Mouse (Mus musculus) heart, embryonic 10.5 days (tissue): Measurements from ENCODE around the gene Cpm. TPM values are rescaled to one million over a fixed set of nuclear protein-coding genes. Genes with fewer than 3 reads are reported as not detected.
"Not testable (repeated sequence)": the region's sequence is repeated elsewhere in the genome, so short reads cannot be mapped to it uniquely, and the experiment has no call there.

Experiments used
- DNase-seq: peaks from one replicate; pipeline ENCODE4 v3.0.0-alpha.2; 2017; ENCODE audit warnings: low spot score
- H3K27ac ChIP-seq: fragments of 300-500 bp; sonication (generic); 2 replicates; pipeline ENCODE4 v1.5.1; 2016; ENCODE audit warnings: mild to moderate bottlenecking
- H3K27me3 ChIP-seq: fragments of 300-500 bp; sonication (generic); 2 replicates; pipeline ENCODE4 v1.6.1; 2016; ENCODE audit warnings: mild to moderate bottlenecking; ENCODE audit not compliant: poor library complexity, insufficient read depth, severe bottlenecking
- H3K36me3 ChIP-seq: fragments of 300-500 bp; sonication (generic); 2 replicates; pipeline ENCODE4 v1.6.1; 2016; ENCODE audit warnings: mild to moderate bottlenecking, moderate library complexity
- H3K4me1 ChIP-seq: fragments of 300-500 bp; sonication (generic); 2 replicates; pipeline ENCODE4 v1.6.1; 2016; ENCODE audit warnings: mild to moderate bottlenecking
- H3K4me3 ChIP-seq: fragments of 300-500 bp; sonication (generic); 2 replicates; pipeline ENCODE4 v1.5.1; 2016; ENCODE audit warnings: mild to moderate bottlenecking, moderate library complexity
- H3K9me3 ChIP-seq: fragments of 300-500 bp; sonication (generic); 2 replicates; pipeline ENCODE4 v1.6.1; 2016; ENCODE audit warnings: mild to moderate bottlenecking, moderate library complexity
- WGBS: fragments of 180-500 bp; shearing (Covaris S2); methylation state at CpG from one replicate; pipeline ENCODE4 v1.1.7; 2016; 5-methylcytosine and 5-hydroxymethylcytosine counted together
- polyA plus RNA-seq: library from polyadenylated mRNA; unstranded; fragments of >200 nt; fragmentation: Nextera tagmentation; extraction: Ambion mirVana; gene quantifications from 2 replicates; pipeline ENCODE4 v1.2.1, GENCODE M21; 2016

The Cpm gene
- polyA plus RNA-seq, 1 experiment from 2014 or later = 28.3 TPM

DNA sequence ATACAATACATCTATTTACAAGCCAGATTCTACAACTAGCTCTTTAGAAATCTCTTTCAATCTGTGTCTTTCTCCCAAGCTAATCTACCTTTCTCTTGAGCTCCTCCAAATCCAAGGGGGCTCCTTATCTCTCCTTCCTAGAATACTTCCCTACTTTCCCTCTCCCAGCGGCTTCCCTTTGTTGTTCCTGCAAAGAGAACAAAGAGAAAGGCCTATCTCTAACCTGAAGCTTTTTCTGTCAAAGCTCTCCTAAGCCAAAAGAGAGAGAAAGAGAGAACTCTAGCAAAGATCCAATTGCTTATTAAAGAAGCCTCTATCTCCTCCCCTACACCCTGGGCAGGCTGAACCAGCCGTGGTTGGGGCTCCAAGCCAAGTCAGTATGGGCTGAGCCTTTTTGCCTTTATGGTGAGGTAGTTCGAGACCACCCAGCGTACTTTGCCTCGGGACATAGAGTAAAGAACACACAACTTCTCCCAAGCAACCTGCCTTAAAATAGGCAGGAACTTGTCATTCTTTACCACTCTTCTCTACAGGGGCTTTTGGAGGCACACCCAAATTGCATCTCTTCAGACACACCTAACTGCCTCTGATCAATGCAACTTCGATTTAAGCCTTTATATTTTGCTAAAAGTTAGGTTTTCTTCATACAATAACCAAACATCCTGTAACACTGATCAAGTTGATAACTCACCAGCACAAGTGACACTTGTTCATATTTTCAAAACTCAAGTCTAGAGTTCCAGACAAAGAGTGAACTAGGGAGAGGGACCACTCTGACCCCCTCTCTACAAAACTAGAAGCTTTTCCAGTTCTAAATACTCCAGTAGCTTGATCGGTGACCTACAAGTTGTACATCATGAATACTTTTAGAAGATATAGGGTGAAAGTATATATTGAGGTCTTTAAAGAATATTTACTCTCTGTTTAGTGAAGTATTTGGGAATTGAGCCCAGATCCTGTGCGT, 16.4 kb upstream of the Cpm start:
- no peak overlapping the region for H3K4me3 ChIP-seq
- no peak overlapping the region for H3K27ac ChIP-seq
- peaks cover 7% of the 10 kb centered on the region for H3K4me1 ChIP-seq
- no peak for DNase-seq
- no peaks in the 10 kb centered on the region for H3K27me3 ChIP-seq
- H3K36me3 ChIP-seq = no peaks in the 10 kb centered on the region
- H3K9me3 ChIP-seq = no peaks in the 10 kb centered on the region
- 66% methylated on average over 8 of the region's 8 CpGs for WGBS

DNA sequence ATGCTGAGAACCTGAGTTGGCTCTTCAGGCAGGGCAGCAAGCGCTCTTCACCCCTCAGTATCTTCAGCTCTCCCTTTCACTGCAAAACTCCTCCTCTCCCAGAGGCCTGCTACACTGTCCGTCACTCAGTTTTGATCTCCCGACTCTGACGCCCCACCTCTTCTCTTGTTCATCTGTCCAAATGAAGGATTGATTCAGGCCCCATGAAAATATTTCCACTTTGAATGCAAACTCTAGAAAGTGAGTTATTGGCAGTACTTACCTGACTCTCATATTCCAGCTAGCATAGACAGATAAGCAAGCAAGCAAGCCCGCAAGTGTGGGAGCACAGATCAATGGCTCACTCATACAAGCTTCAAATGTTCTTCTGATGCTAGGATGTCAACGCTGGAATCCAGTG, 15.3 kb upstream of the Cpm start:
- Histone ChIP-seq H3K9me3 (no peaks in the 10 kb centered on the region), H3K27ac (no peak overlapping the region), H3K4me3 (no peak overlapping the region), H3K27me3 (no peaks in the 10 kb centered on the region), H3K36me3 (no peaks in the 10 kb centered on the region), H3K4me1 (peaks cover 7% of the 10 kb centered on the region)
- WGBS = 71% methylated on average over 6 of the region's 6 CpGs
- DNase-seq = no peak

DNA sequence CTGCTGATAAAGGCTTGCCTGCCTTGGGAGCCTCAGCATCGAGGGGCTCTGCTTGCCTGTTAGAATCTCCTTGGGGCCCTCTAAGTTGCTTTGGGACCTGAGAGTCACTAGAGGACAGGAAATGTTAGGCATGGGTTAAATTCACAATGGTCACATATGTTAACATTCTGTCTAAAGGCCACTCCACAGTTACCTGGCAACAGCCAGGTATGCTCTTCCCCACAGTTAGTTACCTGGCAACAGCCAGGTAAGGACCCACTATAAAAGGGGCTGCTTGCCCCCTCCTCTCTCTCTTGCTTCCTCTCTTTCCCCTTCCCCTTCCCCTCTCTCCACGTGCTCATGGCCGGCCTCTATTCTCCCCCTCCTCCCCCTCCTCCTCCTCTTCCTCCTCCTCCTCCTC, 14.9 kb upstream of the Cpm start:
- no peaks in the 10 kb centered on the region for H3K9me3 ChIP-seq
- no peak for DNase-seq
- peaks cover 7% of the 10 kb centered on the region for H3K4me1 ChIP-seq
- no peaks in the 10 kb centered on the region for H3K27me3 ChIP-seq
- 70% methylated on average over 3 of the region's 3 CpGs for WGBS
- H3K4me3 ChIP-seq = no peak overlapping the region
- no peaks in the 10 kb centered on the region for H3K36me3 ChIP-seq
- no peak overlapping the region for H3K27ac ChIP-seq

DNA sequence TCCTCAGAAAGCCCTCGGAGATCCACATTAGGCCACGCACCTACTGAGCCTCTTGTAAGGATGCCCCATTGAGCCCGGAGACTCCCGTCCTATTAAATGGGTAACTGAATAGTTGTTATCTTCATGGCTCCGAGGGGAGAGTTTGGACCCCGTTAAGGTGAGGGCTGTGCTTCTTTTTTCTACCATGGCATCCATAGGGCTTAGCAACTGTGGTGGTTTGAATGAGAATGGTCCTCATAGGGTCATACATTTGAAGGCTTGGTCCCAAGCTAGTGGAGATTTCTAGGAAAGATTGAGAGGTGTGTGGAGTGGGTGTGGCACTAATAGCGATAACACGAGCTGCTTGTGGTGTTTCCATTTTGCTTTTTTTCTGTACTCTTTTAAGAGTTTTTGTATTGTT, 14.1 kb upstream of the Cpm start:
- Histone ChIP-seq H3K9me3 (no peaks in the 10 kb centered on the region), H3K27ac (no peak overlapping the region), H3K4me1 (peaks cover 7% of the 10 kb centered on the region), H3K36me3 (no peaks in the 10 kb centered on the region), H3K4me3 (no peak overlapping the region), H3K27me3 (no peaks in the 10 kb centered on the region)
- WGBS = 82% methylated on average over 8 of the region's 8 CpGs
- DNase-seq = no peak

DNA sequence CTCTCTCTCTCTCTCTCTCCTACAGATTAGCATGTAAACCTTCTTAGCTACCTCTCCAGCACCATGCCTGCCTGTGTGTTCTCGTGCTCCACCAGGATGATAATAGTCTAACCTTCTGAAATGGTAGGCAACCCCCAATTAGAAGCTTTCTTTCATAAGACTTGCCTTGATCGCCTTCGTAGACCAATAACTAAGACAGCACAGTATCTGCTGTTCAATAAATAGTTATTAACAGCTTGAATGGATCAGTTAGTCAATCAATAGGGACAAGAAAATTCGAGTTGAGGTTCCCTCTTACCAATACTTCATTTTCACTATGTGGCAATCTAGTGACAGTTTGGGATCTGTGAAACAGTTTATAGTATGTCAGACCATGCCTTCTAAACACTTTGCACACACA, 13.6 kb upstream of the Cpm start:
- no peak overlapping the region for H3K4me3 ChIP-seq
- H3K4me1 ChIP-seq = peaks cover 7% of the 10 kb centered on the region
- DNase-seq = no peak
- no peak overlapping the region for H3K27ac ChIP-seq
- WGBS = 70% methylated on average over 4 of the region's 4 CpGs
- no peaks in the 10 kb centered on the region for H3K36me3 ChIP-seq
- H3K9me3 ChIP-seq = no peaks in the 10 kb centered on the region
- no peaks in the 10 kb centered on the region for H3K27me3 ChIP-seq

DNA sequence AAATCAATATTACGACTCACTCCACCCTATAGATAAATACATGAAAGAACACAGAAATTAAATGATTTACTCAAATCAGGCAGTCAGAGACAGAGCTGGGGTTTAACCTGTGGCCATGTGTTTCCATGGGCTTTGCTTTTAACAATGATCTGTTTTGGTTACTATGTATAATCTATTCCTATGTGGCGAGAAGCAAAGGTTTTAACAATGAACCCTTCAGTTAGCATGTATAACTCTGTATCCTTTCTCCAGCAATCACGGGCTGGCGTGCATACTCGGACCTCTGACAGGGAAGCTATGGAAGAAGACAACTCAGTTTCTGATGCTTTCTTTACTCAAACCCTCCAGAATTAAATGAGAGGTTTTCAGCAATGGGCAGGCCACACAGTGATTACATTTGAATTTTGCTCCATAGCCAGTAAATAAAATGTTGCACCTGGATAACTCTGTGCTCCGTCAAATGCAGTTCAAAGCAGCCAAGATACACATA, 13.1 kb upstream of the Cpm start:
- no peak for DNase-seq
- Histone ChIP-seq H3K9me3 (no peaks in the 10 kb centered on the region), H3K27ac (no peak overlapping the region), H3K4me3 (no peak overlapping the region), H3K27me3 (no peaks in the 10 kb centered on the region), H3K36me3 (no peaks in the 10 kb centered on the region), H3K4me1 (peaks cover 7% of the 10 kb centered on the region)
- WGBS = 86% methylated on average over 6 of the region's 6 CpGs

DNA sequence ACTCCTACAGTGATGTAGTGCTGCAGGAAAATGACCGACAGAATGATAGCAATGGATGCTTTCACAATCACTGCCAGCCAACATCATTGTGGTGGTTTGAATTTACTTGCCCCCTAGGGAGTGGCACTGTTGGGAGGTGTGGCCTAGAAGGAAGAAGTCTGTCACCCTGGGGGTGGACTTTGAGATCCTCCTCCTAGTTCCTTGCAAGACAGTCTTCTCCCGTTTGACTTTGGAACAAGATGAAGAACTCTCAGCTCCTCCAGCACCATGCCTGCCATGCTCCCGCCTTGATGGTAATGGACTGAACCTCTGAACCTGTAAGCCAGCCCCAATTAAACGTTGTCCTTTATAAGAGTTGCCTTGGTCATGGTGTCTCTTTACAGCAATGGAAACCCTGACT, 12.5 kb upstream of the Cpm start:
- not testable (repeated sequence) for H3K36me3 ChIP-seq, H3K4me1 ChIP-seq, DNase-seq, H3K27ac ChIP-seq, H3K9me3 ChIP-seq, H3K4me3 ChIP-seq, H3K27me3 ChIP-seq
- WGBS = 73% methylated on average over 4 of the region's 4 CpGs

DNA sequence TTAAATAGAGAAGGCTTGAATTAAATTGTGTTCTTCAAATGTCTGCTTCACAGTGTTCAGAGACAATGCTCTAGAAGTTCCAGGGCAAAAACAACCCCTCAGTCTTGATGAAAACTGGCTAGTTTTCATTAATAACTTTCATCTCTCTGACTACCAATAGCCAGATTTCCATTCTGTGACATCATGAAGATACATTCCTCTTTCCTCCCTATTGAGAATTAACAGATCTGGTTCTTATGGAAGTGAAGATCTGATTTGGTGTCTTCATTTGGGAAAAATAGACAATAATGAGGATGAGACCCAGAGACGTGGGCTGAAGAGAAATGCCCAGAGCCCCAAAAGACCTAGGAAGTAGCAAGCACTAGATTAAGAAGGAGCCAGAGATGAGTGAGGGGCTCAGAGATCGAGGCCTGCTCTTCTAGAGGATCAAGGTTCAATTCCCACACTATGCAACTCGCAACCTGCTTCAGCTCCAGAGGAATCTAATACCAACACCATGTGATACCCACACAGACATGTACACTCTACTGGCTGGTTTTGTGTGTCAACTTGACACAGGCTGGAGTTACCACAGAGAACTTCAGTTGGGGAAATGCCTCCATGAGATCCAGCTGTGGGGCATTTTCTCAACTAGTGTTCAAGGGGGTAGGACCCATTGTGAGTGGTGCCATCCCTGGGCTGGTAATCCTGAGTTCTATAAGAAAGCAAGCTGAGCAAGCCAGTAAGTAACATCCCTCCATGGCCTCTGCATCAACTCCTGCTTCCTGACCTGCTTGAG, 11.5 kb upstream of the Cpm start:
- Histone ChIP-seq H3K27me3 (no peaks in the 10 kb centered on the region), H3K9me3 (no peaks in the 10 kb centered on the region), H3K4me1 (peaks cover 7% of the 10 kb centered on the region), H3K4me3 (no peak overlapping the region), H3K36me3 (no peaks in the 10 kb centered on the region), H3K27ac (no peak overlapping the region)
- DNase-seq = no peak
- 86% methylated on average over 3 of the region's 3 CpGs for WGBS

DNA sequence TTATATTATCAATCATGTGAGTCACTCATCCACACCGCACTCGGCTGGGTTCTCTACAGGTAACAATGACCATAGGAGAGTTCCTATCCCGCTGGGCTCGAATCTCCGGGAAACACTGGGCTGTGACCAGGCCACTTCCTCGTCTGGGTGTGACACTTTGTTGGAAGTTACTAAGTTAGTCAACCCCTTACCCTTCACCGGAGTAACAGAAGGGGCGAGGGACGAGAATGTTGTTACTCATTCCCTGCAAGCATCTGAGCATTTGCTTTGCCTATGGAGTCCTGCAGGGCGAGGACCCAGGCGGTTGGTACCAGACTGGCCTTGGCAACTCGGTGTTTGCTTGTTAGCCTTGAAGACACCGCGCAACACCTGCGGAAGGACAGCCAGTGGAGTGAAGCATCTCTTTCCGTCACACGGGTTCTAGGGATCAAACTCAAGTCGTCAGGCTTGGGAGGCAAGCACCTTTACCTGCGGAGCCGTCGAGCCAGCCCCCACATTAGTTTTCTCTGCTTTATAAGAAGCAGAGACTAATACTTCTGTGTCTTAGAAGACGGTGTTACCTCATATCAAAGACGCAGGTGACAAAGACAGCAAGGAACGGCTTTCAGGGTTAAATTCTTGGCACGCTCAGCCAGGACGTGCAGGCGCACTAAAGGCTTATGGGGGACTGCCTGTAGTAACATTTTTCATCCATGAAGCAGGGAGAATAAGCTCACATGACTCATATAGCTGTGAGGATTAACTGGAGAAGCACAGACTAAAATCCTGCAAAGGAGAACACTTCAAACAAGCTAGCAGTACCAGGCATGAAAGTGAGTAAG, 10.0 kb upstream of the Cpm start:
- Histone ChIP-seq H3K36me3 (no peaks in the 10 kb centered on the region), H3K9me3 (no peaks in the 10 kb centered on the region), H3K27me3 (no peaks in the 10 kb centered on the region), H3K4me1 (peaks cover 2% of the 10 kb centered on the region), H3K27ac (no peak overlapping the region), H3K4me3 (no peak overlapping the region)
- no peak for DNase-seq
- 82% methylated on average over 27 of the region's 27 CpGs for WGBS

DNA sequence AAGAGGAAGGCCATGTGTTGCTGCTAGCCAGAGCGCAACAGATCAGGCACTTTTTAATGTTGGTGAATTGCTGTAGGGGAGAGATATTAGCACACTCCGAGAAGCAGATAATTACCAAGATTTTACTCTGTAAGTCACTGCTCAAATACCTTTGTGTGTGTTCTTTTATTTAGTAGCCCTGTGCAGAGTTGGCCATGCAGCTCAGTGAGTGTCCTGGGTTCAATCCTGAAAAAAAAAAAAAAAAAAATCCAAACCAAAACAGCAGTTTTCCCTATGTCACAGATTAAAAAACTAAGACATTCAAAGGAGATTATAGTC, 9.5 kb upstream of the Cpm start:
- no peak overlapping the region for H3K27ac ChIP-seq
- H3K36me3 ChIP-seq = no peaks in the 10 kb centered on the region
- WGBS = 88% methylated on average over 2 of the region's 2 CpGs
- H3K9me3 ChIP-seq = no peaks in the 10 kb centered on the region
- no peaks in the 10 kb centered on the region for H3K4me1 ChIP-seq
- no peak overlapping the region for H3K4me3 ChIP-seq
- H3K27me3 ChIP-seq = no peaks in the 10 kb centered on the region
- no peak for DNase-seq

DNA sequence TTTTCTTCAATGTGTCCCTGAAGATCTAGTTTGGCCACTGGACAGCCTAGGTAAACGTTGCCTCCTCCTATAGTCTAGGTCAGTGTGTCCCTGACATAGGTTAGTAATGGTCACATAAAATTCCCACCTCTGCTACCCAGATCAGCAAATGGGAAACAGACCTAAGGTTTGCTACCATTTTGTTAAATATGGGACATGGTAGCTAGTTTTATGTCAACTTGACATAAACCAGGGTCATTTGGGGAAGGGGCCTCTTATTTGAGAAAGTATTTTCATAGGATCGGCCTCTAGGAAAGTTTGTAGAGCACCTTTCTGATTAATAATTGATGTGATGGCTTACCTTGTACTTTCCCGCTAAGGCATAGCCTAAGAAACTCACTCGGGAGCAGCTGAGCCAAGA, 8.8 kb upstream of the Cpm start:
- no peak for DNase-seq
- H3K27me3 ChIP-seq = no peaks in the 10 kb centered on the region
- H3K4me1 ChIP-seq = no peaks in the 10 kb centered on the region
- 83% methylated on average over 4 of the region's 4 CpGs for WGBS
- no peaks in the 10 kb centered on the region for H3K36me3 ChIP-seq
- H3K27ac ChIP-seq = no peak overlapping the region
- H3K4me3 ChIP-seq = no peak overlapping the region
- no peaks in the 10 kb centered on the region for H3K9me3 ChIP-seq

DNA sequence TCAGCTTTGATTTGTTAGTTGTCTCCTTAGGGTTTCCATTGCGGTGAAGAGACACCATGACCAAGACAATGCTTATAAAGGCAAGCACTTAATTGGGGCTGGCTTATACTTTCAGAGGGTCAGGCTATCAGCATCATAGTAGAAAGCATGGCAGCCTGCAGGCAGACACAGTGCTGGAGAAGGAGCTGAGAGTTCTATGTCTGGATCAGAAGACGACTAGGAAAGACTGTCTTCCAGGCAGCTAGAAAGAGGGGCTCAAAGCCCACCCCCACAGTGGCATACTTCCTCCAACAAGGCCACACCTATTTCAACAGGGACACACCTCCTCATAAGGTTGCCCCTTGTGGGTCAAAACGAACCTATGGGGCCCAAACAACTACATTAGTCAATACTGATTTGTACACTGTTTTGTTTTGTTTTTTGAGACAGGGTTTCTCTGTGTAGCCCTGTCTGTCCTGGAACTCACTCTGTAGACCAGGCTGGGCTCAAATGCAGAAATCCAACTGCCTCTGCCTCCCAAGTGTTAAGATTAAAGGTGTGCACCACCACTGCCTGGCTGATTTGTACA, 8.3 kb upstream of the Cpm start:
- Histone ChIP-seq H3K9me3 (no peaks in the 10 kb centered on the region), H3K27ac (no peak overlapping the region), H3K4me3 (no peak overlapping the region), H3K36me3 (no peaks in the 10 kb centered on the region), H3K27me3 (no peaks in the 10 kb centered on the region), H3K4me1 (no peaks in the 10 kb centered on the region)
- DNase-seq = no peak
- WGBS = 70% methylated on average over 3 of the region's 3 CpGs
